Mouse (Mus musculus): Measurements from ENCODE around the gene Grm1. TPM values are rescaled to one million over a fixed set of nuclear protein-coding genes. Genes with fewer than 3 reads are reported as not detected.
"Not testable (repeated sequence)": the region's sequence is repeated elsewhere in the genome, so short reads cannot be mapped to it uniquely, and the experiment has no call there.

Gene Grm1
- polyA plus RNA-seq (2017; shearing (Covaris generic)): not detected

DNA sequence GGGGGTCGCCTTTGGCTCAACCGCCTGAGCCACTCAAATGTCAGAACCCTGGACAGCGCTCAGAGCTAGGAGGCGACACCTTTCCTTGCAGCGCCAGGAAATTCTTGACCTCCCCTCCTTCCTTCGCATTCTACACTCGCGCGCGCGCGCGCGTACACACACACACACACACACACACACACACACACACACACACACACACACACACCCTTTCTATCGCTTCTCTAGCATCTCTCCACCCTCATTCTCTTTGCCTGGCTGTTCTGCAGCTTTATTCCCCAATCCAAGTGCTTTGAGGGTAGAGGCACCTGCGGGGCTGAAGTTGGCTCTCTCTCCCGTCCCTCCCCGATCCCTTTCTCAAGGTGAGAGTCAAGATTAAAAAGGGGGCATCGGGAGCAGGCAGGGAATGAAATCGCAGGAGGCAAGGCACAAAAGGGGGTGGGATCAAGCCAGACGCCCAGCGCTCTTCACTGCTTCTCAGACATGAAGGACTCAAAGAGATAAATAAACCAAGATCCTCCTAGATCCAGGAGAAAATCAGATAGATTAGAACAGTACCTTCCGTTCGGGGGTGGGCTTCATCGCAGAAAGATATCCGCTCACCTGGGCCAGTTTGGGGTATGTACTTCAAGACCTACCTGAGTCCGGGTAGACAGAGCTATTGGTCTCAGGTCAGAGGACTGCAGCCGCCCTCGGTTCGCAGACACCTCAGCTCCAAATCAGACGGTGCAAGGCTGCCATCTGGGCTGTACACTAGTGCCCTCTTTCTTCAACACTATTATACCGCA, at the start of gene Grm1:
Grm1 (minus strand) TSS at position 746 of the 788 bp plus-strand sequence.
- ATAC-seq: no peak

DNA sequence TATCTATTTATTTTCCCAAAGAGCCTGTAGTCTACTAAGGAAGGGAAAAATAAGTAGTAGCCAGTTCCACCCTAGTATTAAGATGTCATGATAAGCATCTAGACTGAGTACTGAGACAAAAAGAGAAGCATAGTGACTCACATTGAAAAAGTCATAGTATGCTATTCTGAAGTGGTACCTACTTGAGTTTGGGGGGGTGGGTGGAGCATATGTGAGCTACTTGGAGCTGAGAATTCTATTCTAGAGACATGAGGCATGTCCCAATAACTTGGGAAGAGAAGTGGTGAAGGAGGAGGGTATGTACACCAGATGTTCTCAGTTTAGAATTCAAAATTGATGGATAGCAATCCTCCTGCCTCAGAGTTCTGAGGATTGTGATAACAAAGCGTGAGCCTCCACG, 39.6 kb upstream of the Grm1 start:
- no peak for ATAC-seq

DNA sequence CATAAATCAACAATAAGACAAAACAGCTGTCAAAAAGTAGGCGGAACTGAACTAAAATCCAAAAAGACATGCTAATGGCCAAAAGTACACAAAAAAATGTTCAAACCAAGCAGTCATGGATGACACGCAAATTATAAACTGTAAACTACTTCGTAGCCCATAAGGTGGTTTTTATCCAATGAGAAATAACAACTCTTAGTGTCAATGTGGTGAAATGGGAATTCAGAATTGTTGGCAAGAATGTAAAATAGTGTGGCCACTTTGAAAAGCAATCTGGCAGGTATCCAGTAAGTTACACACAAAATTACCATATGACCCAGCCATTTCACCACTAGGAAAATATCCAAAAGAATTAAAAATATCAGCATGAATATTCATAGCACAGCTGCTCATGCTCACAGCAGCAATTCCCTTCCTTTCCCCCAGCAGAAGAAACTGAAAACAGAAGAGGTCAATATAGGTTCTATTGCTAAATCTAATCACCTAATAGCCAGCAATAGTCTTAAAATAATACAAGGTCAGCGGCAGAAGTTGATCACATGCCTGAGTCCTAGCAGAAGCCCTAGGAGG, 16.4 kb upstream of the Grm1 start:
- no peak for ATAC-seq

GRCm38 (mm10) chr10:11086348-11086747, 4.2 kb upstream of the Grm1 start:
- no peak for ATAC-seq

- no peak for ATAC-seq
Observed at GRCm38 (mm10) chr10:11080725-11081610, 1.2 kb downstream of the Grm1 start.

DNA sequence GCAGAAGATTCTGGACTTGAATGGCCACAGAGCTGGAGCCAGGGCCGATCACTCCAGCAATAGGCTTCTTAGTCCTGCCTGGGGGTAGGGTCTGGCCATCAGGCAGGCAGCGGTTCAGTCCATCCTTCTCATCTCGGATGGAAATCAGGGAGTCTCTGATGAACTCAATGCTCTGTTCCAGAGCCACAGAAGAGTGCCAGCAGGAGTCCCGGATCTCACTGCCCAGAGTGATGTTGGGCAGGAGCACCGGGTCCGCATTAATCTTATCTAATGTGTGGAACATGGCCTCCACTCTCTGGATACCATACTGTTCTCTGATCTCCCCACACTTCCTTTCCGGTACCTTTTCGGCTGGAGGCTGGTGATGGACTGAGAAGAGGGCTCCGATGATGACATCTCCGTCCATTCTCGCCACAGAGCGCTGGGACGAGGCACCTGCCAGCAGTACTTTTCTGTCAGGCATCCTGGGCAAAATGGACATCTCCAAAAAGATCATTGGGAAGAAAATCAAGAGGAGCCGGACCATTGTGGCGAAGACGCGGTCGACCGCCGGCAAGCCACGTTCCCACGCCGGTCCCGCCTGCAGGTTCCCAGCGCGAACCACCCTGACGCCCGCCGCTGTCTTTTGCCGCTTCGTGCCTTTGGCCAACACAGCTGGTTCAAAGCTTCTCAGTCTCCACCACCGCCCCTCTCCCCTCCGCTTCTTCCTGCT, 2.0 kb downstream of the Grm1 start:
- ATAC-seq: no peak

- no peak for ATAC-seq
Observed at GRCm38 (mm10) chr10:11079506-11079905, 2.6 kb downstream of the Grm1 start.

DNA sequence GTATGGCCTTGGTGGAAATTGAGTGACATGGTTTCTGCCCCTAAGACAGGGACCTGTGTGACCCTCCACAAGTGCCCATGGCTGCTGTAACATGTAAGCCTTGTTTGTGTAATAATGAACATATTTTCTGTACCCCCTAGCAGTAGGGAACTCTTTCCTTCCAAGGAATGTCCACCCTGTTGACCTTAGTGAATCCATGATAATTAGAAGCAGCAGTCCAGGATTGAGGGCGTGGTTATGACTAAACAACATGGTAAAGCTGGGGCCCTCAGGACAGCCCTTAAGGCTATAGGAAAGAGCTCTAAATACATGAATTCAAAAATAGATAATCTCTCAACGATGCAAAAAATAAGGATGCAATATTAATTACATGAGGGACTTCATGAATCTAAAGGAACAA, 17.0 kb downstream of the Grm1 start:
- ATAC-seq: no peak

DNA sequence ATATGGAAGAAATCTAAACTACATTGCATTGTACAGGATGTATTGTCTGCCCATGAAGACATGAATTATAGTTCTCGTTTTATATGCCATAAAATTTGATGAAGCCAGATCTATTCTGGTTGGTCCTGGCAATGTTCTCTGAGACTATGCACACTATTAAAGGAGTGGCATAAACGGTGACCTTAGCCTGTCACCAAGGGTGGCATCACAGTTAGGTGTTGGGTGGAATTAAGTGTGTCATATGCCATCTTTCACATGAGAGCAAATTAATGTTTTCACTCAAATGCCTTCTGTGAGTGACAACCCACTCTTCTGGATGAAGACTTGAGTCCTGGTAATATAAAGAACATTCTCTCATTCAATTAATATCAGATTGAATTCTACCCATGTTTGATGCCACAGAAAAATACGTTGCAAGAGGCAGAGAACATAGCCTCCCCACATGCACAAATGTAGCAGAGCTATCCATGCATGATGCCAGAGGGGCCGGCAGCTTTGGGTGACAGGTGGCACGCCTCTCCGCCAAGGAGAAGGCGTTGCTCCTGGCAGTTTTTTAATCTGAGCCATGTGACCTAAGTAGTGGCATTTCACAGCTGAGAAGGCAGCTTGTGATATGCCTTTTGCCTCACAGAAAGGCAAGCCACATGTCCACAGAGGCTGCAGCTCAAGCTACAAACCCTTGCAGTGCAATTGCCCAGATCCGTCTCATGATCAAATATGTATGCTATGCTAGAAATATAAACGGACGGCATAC, 20.7 kb downstream of the Grm1 start:
- no peak for ATAC-seq

GRCm38 (mm10) chr10:11049361-11049760, 32.8 kb downstream of the Grm1 start:
- no peak for ATAC-seq

DNA sequence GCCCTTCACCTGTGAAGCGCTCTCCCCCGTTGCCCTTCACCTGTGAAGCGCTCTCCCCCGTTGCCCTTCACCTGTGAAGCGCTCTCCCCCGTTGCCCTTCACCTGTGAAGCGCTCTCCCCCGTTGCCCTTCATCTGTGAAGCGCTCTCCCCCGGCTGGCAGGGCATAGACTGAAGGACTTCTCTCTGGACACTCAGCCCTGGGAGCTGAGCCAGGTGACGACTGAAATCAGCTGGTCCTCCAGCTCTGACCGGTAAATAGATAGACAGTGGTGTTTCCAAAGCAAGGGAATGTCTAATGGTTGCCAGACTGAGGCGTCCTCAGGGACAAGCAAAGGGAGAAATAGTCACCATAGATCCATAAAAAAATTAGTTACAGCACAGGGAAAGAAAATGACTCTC, 36.7 kb downstream of the Grm1 start:
- not testable (repeated sequence) for ATAC-seq

GRCm38 (mm10) chr10:11044455-11045106, 37.6 kb downstream of the Grm1 start:
- ATAC-seq: no peak

DNA sequence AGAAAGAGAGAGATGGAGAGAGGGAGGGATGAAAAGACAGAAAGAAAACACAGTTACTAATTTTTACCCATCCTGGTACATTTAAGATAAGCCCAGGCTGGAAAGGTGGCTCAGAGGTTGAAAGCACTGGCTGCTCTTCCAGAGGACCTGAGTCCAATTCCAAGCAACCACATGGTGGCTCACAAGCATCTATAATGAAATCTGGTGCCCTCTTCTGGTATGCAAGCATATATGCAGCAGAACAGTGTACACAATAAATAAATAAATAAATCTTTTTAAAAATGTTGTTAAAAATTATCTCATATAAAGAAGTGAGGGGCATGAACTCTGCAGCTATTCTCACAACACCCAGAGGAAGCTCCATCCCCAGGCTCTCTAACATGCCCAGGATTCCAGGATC, 42.8 kb downstream of the Grm1 start:
- no peak for ATAC-seq

DNA sequence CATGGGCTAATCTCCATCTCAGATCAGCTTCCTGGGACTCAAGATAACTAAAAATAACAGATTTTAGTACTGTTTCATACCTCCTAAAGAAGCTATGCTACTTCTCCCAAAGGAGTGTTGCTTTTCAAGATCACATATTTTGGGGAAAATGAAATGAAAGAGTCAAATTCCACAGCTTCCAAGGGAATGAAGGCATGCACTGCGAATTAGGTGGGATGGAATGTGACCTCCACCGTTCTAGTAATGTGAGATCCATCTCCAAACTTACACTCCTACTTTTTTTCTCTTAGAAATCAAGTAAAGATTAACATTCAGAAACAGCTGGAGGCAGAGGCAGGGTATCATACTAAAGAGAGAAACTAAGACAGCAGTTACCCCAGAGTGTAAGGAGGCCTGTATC, 49.9 kb downstream of the Grm1 start:
- ATAC-seq: no peak

- ATAC-seq: no peak
Observed at GRCm38 (mm10) chr10:11025764-11026518, 56.2 kb downstream of the Grm1 start.

GRCm38 (mm10) chr10:11018970-11019531, 63.1 kb downstream of the Grm1 start:
- no peak for ATAC-seq

DNA sequence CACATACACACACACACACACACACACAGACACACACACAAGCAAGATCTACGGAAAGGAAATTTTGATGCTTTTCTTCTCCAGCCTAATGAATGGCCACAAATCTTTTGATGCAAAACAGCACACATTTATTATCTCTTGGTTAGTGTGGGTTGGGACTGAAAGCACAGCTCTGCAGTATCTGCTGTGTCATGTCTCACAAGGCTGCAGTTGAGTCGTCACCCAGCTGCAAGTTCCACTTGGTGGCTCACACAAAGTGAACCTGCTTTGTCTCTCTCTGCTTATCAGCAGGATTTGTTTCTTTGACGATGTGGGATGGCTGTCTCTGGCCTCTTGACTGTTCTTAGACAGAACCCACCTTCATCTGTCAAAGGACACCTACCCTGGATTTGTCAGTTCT, 68.5 kb downstream of the Grm1 start:
- no peak for ATAC-seq

- ATAC-seq: no peak
Observed at GRCm38 (mm10) chr10:10996766-10997165, 85.4 kb downstream of the Grm1 start.

GRCm38 (mm10) chr10:10991708-10992107, 90.4 kb downstream of the Grm1 start:
- no peak for ATAC-seq

- no peak for ATAC-seq
Observed at GRCm38 (mm10) chr10:10971311-10971710, 110.8 kb downstream of the Grm1 start.
